In the genomic region with DNA sequence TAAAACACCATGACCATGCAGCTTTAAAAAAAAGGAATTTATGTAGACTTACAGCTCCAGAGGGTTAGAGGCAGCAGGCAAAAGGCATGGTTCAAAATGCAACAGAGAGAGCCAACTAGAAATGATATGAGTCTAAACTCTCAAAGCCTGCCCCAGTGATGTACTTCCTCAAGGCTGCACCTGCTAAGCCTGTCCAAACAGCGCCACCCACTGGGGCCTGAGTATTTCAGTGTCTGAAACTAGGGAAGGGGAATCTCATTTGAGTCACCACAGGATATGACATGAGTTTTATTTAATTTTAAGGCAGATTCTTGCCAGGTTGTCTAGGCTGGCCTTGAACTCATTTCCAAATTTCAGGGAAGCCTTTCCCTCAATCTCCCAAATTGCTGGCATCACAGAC, we compare ENCODE assay signal across 9 mouse cellular contexts. TPM values are rescaled to one million over a fixed set of nuclear protein-coding genes. Genes with fewer than 3 reads are reported as not detected.
DNase-seq lines count a peak whose midpoint lies in the region; ATAC-seq and TF ChIP-seq lines count a peak whose summit lies in the region.
"Had no signal": no experiment of that assay in that cellular context is flagged by ENCODE, and none has a peak within 500 bp of the region (broad histone marks: within the 10 kb centered on the region; RNA-seq: fewer than 3 reads in every experiment).

No protein-coding gene starts in this region.

- peak; percentile 69 for TF ChIP-seq CTCF in intestine, postnatal 0 days (IDR thresholded peaks at IDR 0.05; ENCODE audit: low read depth)
- peak; percentile 39; the same call in 1 of the 2 replicates for TF ChIP-seq CTCF in spleen, adult 2 months (IDR thresholded peaks at IDR 0.05; ENCODE audit: extremely low read depth, insufficient read depth, insufficient read length, insufficient replicate concordance)

- no peak for TF ChIP-seq POLR2A in spleen, adult 2 months (IDR thresholded peaks at IDR 0.05; ENCODE audit: low read depth, low read length)

- H3K27me3 ChIP-seq in intestine, postnatal 0 days (replicated peaks; ENCODE audit: control insufficient read depth, insufficient read depth, low read length): no peaks in the 10 kb centered on the region
- H3K27me3 ChIP-seq in intestine, embryonic 15.5 days (replicated peaks): no peaks in the 10 kb centered on the region
- H3K27me3 ChIP-seq in spleen, adult 2 months (ENCODE audit: control insufficient read depth, insufficient read depth, low read length): no peaks in the 10 kb centered on the region
- no peaks in the 10 kb centered on the region for H3K27me3 ChIP-seq in intestine, embryonic 16.5 days (replicated peaks; ENCODE audit: control insufficient read depth, insufficient read depth, low read length)
- H3K27me3 ChIP-seq: limb, embryonic 15.5 days had no signal

- peak; percentile 66 for DNase-seq in R1 (ENCODE audit: low read depth, low spot score)
- peak; percentile 64 for DNase-seq in kidney, postnatal 10 days
- DNase-seq in spleen, adult 2 months (ENCODE audit: low read depth in 1 of 2, low spot score in 2 of 2): peak; percentile 31 to 59

- no peak overlapping the region for H3K9ac ChIP-seq in intestine, postnatal 0 days (ENCODE audit: low read depth, low read length)
- H3K9ac ChIP-seq in intestine, embryonic 15.5 days: no peak overlapping the region
- no peak overlapping the region for H3K9ac ChIP-seq in intestine, embryonic 16.5 days (ENCODE audit: low read depth, low read length)
- H3K9ac ChIP-seq: limb, embryonic 15.5 days had no signal

- no peak for ATAC-seq in intestine, postnatal 0 days
- no peak for ATAC-seq in intestine, embryonic 15.5 days
- peak; percentile 16 for ATAC-seq in CD4-positive, CD25-positive, alpha-beta regulatory T cell, adult 4 months
- no peak for ATAC-seq in intestine, embryonic 16.5 days

- no peaks in the 10 kb centered on the region for H3K4me1 ChIP-seq in intestine, postnatal 0 days (replicated peaks; ENCODE audit: control insufficient read depth, insufficient read depth, low read length)
- H3K4me1 ChIP-seq in intestine, embryonic 15.5 days (replicated peaks): peaks cover 12% of the 10 kb centered on the region
- H3K4me1 ChIP-seq in spleen, adult 2 months (ENCODE audit: control insufficient read depth, insufficient read depth, insufficient read length): peaks cover 12% of the 10 kb centered on the region
- peaks cover 15% of the 10 kb centered on the region for H3K4me1 ChIP-seq in intestine, embryonic 16.5 days (ENCODE audit: control insufficient read depth, insufficient read depth, low read length)

- no peak overlapping the region for H3K4me3 ChIP-seq in intestine, postnatal 0 days (ENCODE audit: low read depth, low read length)
- no peak overlapping the region for H3K4me3 ChIP-seq in intestine, embryonic 15.5 days (replicated peaks)
- no peak overlapping the region for H3K4me3 ChIP-seq in spleen, adult 2 months (ENCODE audit: extremely low read depth, insufficient read depth, insufficient read length)
- H3K4me3 ChIP-seq in intestine, embryonic 16.5 days (ENCODE audit: low read length): no peak overlapping the region
- H3K4me3 ChIP-seq: erythroblast, embryonic 14.5 days; limb, embryonic 15.5 days had no signal

- no peak overlapping the region for H3K4me2 ChIP-seq in intestine, postnatal 0 days (replicated peaks; ENCODE audit: low read depth)
- no peak overlapping the region for H3K4me2 ChIP-seq in intestine, embryonic 15.5 days (replicated peaks)
- no peak overlapping the region for H3K4me2 ChIP-seq in intestine, embryonic 16.5 days (ENCODE audit: low read depth, low read length)
- H3K4me2 ChIP-seq: limb, embryonic 15.5 days had no signal

- 57% methylated on average over 1 of the region's 1 CpGs for WGBS in intestine, postnatal 0 days
- WGBS in intestine, embryonic 15.5 days: 75% methylated on average over 1 of the region's 1 CpGs
- whole genome bisulfite sequencing in spleen, adult 2 months: 61% methylated on average over 1 of the region's 1 CpGs
- WGBS in intestine, embryonic 16.5 days: 60% methylated on average over 1 of the region's 1 CpGs

- no peak overlapping the region for H3K27ac ChIP-seq in intestine, postnatal 0 days (ENCODE audit: low read depth, low read length)
- no peak overlapping the region for H3K27ac ChIP-seq in intestine, embryonic 15.5 days
- no peak overlapping the region for H3K27ac ChIP-seq in spleen, adult 2 months (ENCODE audit: insufficient read depth, low read length)
- no peak overlapping the region for H3K27ac ChIP-seq in intestine, embryonic 16.5 days (ENCODE audit: low read length)
- H3K27ac ChIP-seq: limb, embryonic 15.5 days had no signal

- no peaks in the 10 kb centered on the region for H3K9me3 ChIP-seq in intestine, postnatal 0 days (ENCODE audit: control insufficient read depth)
- H3K9me3 ChIP-seq in intestine, embryonic 15.5 days: no peaks in the 10 kb centered on the region
- no peaks in the 10 kb centered on the region for H3K9me3 ChIP-seq in intestine, embryonic 16.5 days (ENCODE audit: control insufficient read depth, low read length)
- H3K9me3 ChIP-seq: limb, embryonic 15.5 days had no signal

- peaks cover 46% of the 10 kb centered on the region for H3K36me3 ChIP-seq in intestine, postnatal 0 days (ENCODE audit: control insufficient read depth, insufficient read depth)
- H3K36me3 ChIP-seq in intestine, embryonic 15.5 days: peaks cover 30% of the 10 kb centered on the region
- peaks cover 35% of the 10 kb centered on the region for H3K36me3 ChIP-seq in spleen, adult 2 months (ENCODE audit: control insufficient read depth, insufficient read depth, low read length)
- peaks cover 30% of the 10 kb centered on the region for H3K36me3 ChIP-seq in intestine, embryonic 16.5 days (ENCODE audit: control insufficient read depth, insufficient read depth, low read length)

RNA-seq across cellular contexts. Expression of a gene that starts 4.9 kb away (rescaled TPM):
- 171 and 184 TPM in 2 replicates for polyA plus RNA-seq in intestine, postnatal 0 days (2015; fragmentation: Nextera tagmentation; extraction: Ambion mirVana)
- polyA plus RNA-seq in intestine, embryonic 15.5 days (2015; fragmentation: Nextera tagmentation; extraction: Ambion mirVana): 635 TPM in 2 replicates
- polyA plus RNA-seq in CD4-positive, CD25-positive, alpha-beta regulatory T cell, adult 4 months (2017; shearing (Covaris generic)): 100 to 1,000 TPM; 165 to 229 TPM
- 28.1 and 32.6 TPM in 2 replicates for polyA plus RNA-seq in spleen, adult 2 months (2012; rRNA removed)
- polyA plus RNA-seq in intestine, embryonic 16.5 days (2015; fragmentation: Nextera tagmentation; extraction: Ambion mirVana): 612 and 650 TPM in 2 replicates

RNA-seq across cellular contexts. Expression of a gene that starts 57.9 kb away (rescaled TPM):
- polyA plus RNA-seq in intestine, postnatal 0 days (2015; fragmentation: Nextera tagmentation; extraction: Ambion mirVana): not detected in 2 replicates
- 0.11 TPM in 1 of 2 replicates, not detected in the other for polyA plus RNA-seq in intestine, embryonic 15.5 days (2015; fragmentation: Nextera tagmentation; extraction: Ambion mirVana)
- polyA plus RNA-seq in CD4-positive, CD25-positive, alpha-beta regulatory T cell, adult 4 months (2017; shearing (Covaris generic)): not detected
- polyA plus RNA-seq in spleen, adult 2 months (2012; rRNA removed): not detected in 2 replicates
- 0.18 TPM in 1 of 2 replicates, not detected in the other for polyA plus RNA-seq in intestine, embryonic 16.5 days (2015; fragmentation: Nextera tagmentation; extraction: Ambion mirVana)
- polyA plus RNA-seq: erythroblast, embryonic 14.5 days had no signal
